In genomic region chr12:112151980-112152362, GRCm38 (mm10) we compare ENCODE assay signal across 11 mouse cellular contexts. TPM values are rescaled to one million over a fixed set of nuclear protein-coding genes. Genes with fewer than 3 reads are reported as not detected.
DNase-seq lines count a peak whose midpoint lies in the region; ATAC-seq and TF ChIP-seq lines count a peak whose summit lies in the region.
"Had no signal": no experiment of that assay in that cellular context is flagged by ENCODE, and none has a peak within 500 bp of the region (broad histone marks: within the 10 kb centered on the region; RNA-seq: fewer than 3 reads in every experiment).

No protein-coding gene starts in this region.

- intact Hi-C loops in left cerebral cortex, postnatal 25 days (cut with DNase I), result no loop called here

- in situ Hi-C loops in ES-E14 (cut with MboI; ENCODE audit: low sequenced_read_pairs in 2 of 2, unreplicated experiment in 2 of 2), result no loop called here

- peak overlapping the region; percentile 66 for H3K27ac ChIP-seq in kidney, embryonic 15.5 days
- no peak overlapping the region for H3K27ac ChIP-seq in ES-E14 (ENCODE audit: insufficient read depth, low read depth, low read length, poor library complexity, severe bottlenecking)
- peak overlapping the region; percentile 86 for H3K27ac ChIP-seq in limb, embryonic 10.5 days
- H3K27ac ChIP-seq: layer of hippocampus, adult 2 months had no signal

- no peaks in the 10 kb centered on the region for H3K9me3 ChIP-seq in kidney, embryonic 15.5 days (replicated peaks)
- H3K9me3 ChIP-seq in ES-E14 (ENCODE audit: control insufficient read depth, insufficient read depth, low read depth, low read length), result no peaks in the 10 kb centered on the region
- H3K9me3 ChIP-seq in limb, embryonic 10.5 days (replicated peaks), result no peaks in the 10 kb centered on the region

- peak; percentile 14; the same call in 1 of the 2 replicates for ATAC-seq in kidney, embryonic 15.5 days (replicated peaks; ENCODE audit: low FRiP score)
- no peak for ATAC-seq in erythroblast, adult 5-6 weeks (replicated peaks; ENCODE audit: low FRiP score, poor library complexity, severe bottlenecking)
- ATAC-seq: hindbrain, postnatal 0 days had no signal

- peaks cover 13% of the 10 kb centered on the region for H3K27me3 ChIP-seq in kidney, embryonic 15.5 days
- peaks cover 23% of the 10 kb centered on the region; the same call in 1 of the 2 replicates for H3K27me3 ChIP-seq in limb, embryonic 10.5 days (ENCODE audit: low read depth, poor library complexity, severe bottlenecking)

- H3K4me3 ChIP-seq in kidney, embryonic 15.5 days (replicated peaks), result no peak overlapping the region
- H3K4me3 ChIP-seq in ES-E14 (ENCODE audit: insufficient read depth in 1 of 2, low read depth in 1 of 2, low read length in 2 of 2, poor library complexity in 1 of 2, severe bottlenecking in 1 of 2), result no peak overlapping the region
- H3K4me3 ChIP-seq in limb, embryonic 10.5 days, result no peak overlapping the region
- H3K4me3 ChIP-seq: layer of hippocampus, adult 2 months had no signal

- no peak for DNase-seq in kidney, adult 9 months
- DNase-seq in ES-E14 (ENCODE audit: low read depth, low spot score), result no peak
- peak; percentile 60 for DNase-seq in embryo, embryonic 10.5 days (ENCODE audit: low spot score)
- peak; percentile 61 for DNase-seq in limb, embryonic 10.5 days (ENCODE audit: low spot score)
- no peak for DNase-seq in left cerebral cortex, postnatal 25 days (ENCODE audit: low spot score in 2 of 2)
- DNase-seq in heart, postnatal 4 days, result no peak
- DNase-seq: right cerebral cortex, postnatal 25 days had no signal

- WGBS in kidney, embryonic 15.5 days, result 32% methylated on average over 6 of the region's 6 CpGs
- WGBS in limb, embryonic 10.5 days, result 27% methylated on average over 6 of the region's 6 CpGs

- no peaks in the 10 kb centered on the region for H3K36me3 ChIP-seq in kidney, embryonic 15.5 days
- H3K36me3 ChIP-seq in ES-E14 (ENCODE audit: control insufficient read depth, insufficient read depth, low read length, poor library complexity, severe bottlenecking), result no peaks in the 10 kb centered on the region
- H3K36me3 ChIP-seq in limb, embryonic 10.5 days, result peaks cover 17% of the 10 kb centered on the region

- H3K4me1 ChIP-seq in kidney, embryonic 15.5 days, result peaks cover 51% of the 10 kb centered on the region
- H3K4me1 ChIP-seq in ES-E14 (ENCODE audit: control insufficient read depth in 2 of 2, insufficient read depth in 2 of 2, low read length in 2 of 2, poor library complexity in 1 of 2), result peaks cover 3 to 41% of the 10 kb centered on the region in 2 experiments; a peak in 2 of 4 replicates
- H3K4me1 ChIP-seq in limb, embryonic 10.5 days, result peaks cover 100% of the 10 kb centered on the region

- H3K9ac ChIP-seq in kidney, embryonic 15.5 days, result 0 out of 2 replicates have a peak overlapping the region, but pooled peaks have one; percentile 23
- H3K9ac ChIP-seq in ES-E14 (ENCODE audit: insufficient read depth, low read depth, low read length, poor library complexity, severe bottlenecking), result peak overlapping the region; percentile 36; the same call in 1 of the 2 replicates

- no peak overlapping the region for H3K4me2 ChIP-seq in kidney, embryonic 15.5 days

TF ChIP-seq in ES-E14, 5 proteins besides CTCF, POLR2A, EP300 and RAD21:
- TF ChIP-seq MAFK (IDR thresholded peaks at IDR 0.05; ENCODE audit: insufficient read depth, low read depth, low read length), result no peak
- no peak for TF ChIP-seq ZC3H11A (IDR thresholded peaks at IDR 0.05; ENCODE audit: borderline replicate concordance, low read depth, low read length)
- no peak; the same call in 1 of the 2 replicates for TF ChIP-seq ZNF384 (IDR thresholded peaks at IDR 0.05; ENCODE audit: low read depth, low read length)
- TF ChIP-seq HCFC1 (IDR thresholded peaks at IDR 0.05; ENCODE audit: borderline replicate concordance, insufficient read depth, low read length), result no peak
- no peak for TF ChIP-seq CHD2 (IDR thresholded peaks at IDR 0.05; ENCODE audit: low read depth, low read length)

RNA-seq across cellular contexts. Expression of gene Kif26a, which starts 6.0 kb away (rescaled TPM):
- polyA plus RNA-seq in kidney, embryonic 15.5 days (2015; fragmentation: Nextera tagmentation; extraction: Ambion mirVana), result 3.6 and 4.5 TPM in 2 replicates
- total RNA-seq in ES-E14 (2012; rRNA removed), result 6.1 and 6.4 TPM in 2 replicates
- polyA plus RNA-seq in limb, embryonic 10.5 days (2016; fragmentation: Nextera tagmentation; extraction: Ambion mirVana), result 2.8 and 3.9 TPM in 2 replicates
- total RNA-seq in erythroblast, adult 5-6 weeks (2015; ENCODE audit: low replicate concordance), result not detected in 2 replicates
- not detected in 2 replicates for total RNA-seq in erythroblast, adult 5-6 weeks (2017; ENCODE audit: low replicate concordance)
- total RNA-seq in left cerebral cortex, postnatal 25 days (2021), result 1 to 10 TPM; 4.6 to 4.8 TPM
- 10 to 100 TPM; 29.0 to 32.5 TPM for total RNA-seq in heart, postnatal 4 days (2021)

RNA-seq across cellular contexts. Expression of gene Aspg, which starts 45.5 kb away (rescaled TPM):
- polyA plus RNA-seq in kidney, embryonic 15.5 days (2015; fragmentation: Nextera tagmentation; extraction: Ambion mirVana), result 1.9 and 3.1 TPM in 2 replicates
- total RNA-seq in ES-E14 (2012; rRNA removed), result 12.8 and 36.3 TPM in 2 replicates
- polyA plus RNA-seq in limb, embryonic 10.5 days (2016; fragmentation: Nextera tagmentation; extraction: Ambion mirVana), result 1.2 and 2.2 TPM in 2 replicates
- not detected in 2 replicates for total RNA-seq in erythroblast, adult 5-6 weeks (2015; ENCODE audit: low replicate concordance)
- not detected in 2 replicates for total RNA-seq in erythroblast, adult 5-6 weeks (2017; ENCODE audit: low replicate concordance)
- total RNA-seq in left cerebral cortex, postnatal 25 days (2021), result 1 to 10 TPM; 4.2 to 4.4 TPM
- under 1 TPM; 0.20 to 0.26 TPM for total RNA-seq in heart, postnatal 4 days (2021)

Comparison
In these comparisons a context has a peak if more than half of its experiments do, and no peak if none do; other contexts are left out.
1. DNase-seq: peak in embryo, embryonic 10.5 days (single experiment) and limb, embryonic 10.5 days (single experiment); none in kidney, adult 9 months (single experiment), ES-E14 (single experiment), left cerebral cortex, postnatal 25 days (0 of 2) and heart, postnatal 4 days (single experiment).
2. RNA of gene Aspg, which starts 45.5 kb away (total RNA-seq): 12.8 to 36.3 TPM in ES-E14 and 4.2 to 4.4 TPM in left cerebral cortex, postnatal 25 days; 0.20 to 0.26 TPM in heart, postnatal 4 days and not detected in erythroblast, adult 5-6 weeks; every median in the first group is over 4 times any median in the second.